Mouse (Mus musculus): ENCODE data around the gene Loxl1.
A peak's percentile ranks its signal among the peaks of the same experiment; 100 is the strongest.

Gene Loxl1

GRCm38 (mm10) chr9:58312944-58313359 is at the start of gene Loxl1:
Gene Loxl1 (minus strand): TSS chr9:58313186.
- peak in 1 of 2 experiments; percentile 46 for DNase-seq (ENCODE audit: low spot score in 2 of 2)

- DNase-seq (ENCODE audit: low spot score in 2 of 2): no peak
Observed at GRCm38 (mm10) chr9:58361956-58362355, 49.0 kb upstream of the Loxl1 start.

- DNase-seq (ENCODE audit: low spot score in 2 of 2): no peak
Observed at GRCm38 (mm10) chr9:58361373-58361772, 48.4 kb upstream of the Loxl1 start.

GRCm38 (mm10) chr9:58355262-58356050 is 42.5 kb upstream of the Loxl1 start:
- DNase-seq (ENCODE audit: low spot score in 2 of 2): no peak

GRCm38 (mm10) chr9:58354701-58355100 is 41.7 kb upstream of the Loxl1 start:
- no peak for DNase-seq (ENCODE audit: low spot score in 2 of 2)

- DNase-seq (ENCODE audit: low spot score in 2 of 2): no peak
Observed at GRCm38 (mm10) chr9:58353224-58353623, 40.2 kb upstream of the Loxl1 start.

GRCm38 (mm10) chr9:58347795-58348194 is 34.8 kb upstream of the Loxl1 start:
- no peak for DNase-seq (ENCODE audit: low spot score in 2 of 2)

GRCm38 (mm10) chr9:58346498-58346897 is 33.5 kb upstream of the Loxl1 start:
- DNase-seq (ENCODE audit: low spot score in 2 of 2): no peak

GRCm38 (mm10) chr9:58345963-58346362 is 33.0 kb upstream of the Loxl1 start:
- DNase-seq (ENCODE audit: low spot score in 2 of 2): no peak

GRCm38 (mm10) chr9:58341795-58342194 is 28.8 kb upstream of the Loxl1 start:
- no peak for DNase-seq (ENCODE audit: low spot score in 2 of 2)

- DNase-seq (ENCODE audit: low spot score in 2 of 2): no peak
Observed at GRCm38 (mm10) chr9:58336650-58337281, 23.8 kb upstream of the Loxl1 start.

GRCm38 (mm10) chr9:58331276-58331675 is 18.3 kb upstream of the Loxl1 start:
- DNase-seq (ENCODE audit: low spot score in 2 of 2): no peak

- DNase-seq (ENCODE audit: low spot score in 2 of 2): peak; percentile 54 to 68
Observed at GRCm38 (mm10) chr9:58330293-58330692, 17.3 kb upstream of the Loxl1 start.

- no peak for DNase-seq (ENCODE audit: low spot score in 2 of 2)
Observed at GRCm38 (mm10) chr9:58327382-58327781, 14.4 kb upstream of the Loxl1 start.

GRCm38 (mm10) chr9:58326477-58327180 is 13.6 kb upstream of the Loxl1 start:
- DNase-seq (ENCODE audit: low spot score in 2 of 2): no peak

- no peak for DNase-seq (ENCODE audit: low spot score in 2 of 2)
Observed at GRCm38 (mm10) chr9:58321681-58322080, 8.7 kb upstream of the Loxl1 start.

GRCm38 (mm10) chr9:58318317-58318716 is 5.3 kb upstream of the Loxl1 start:
- DNase-seq (ENCODE audit: low spot score in 2 of 2): no peak

- no peak for DNase-seq (ENCODE audit: low spot score in 2 of 2)
Observed at GRCm38 (mm10) chr9:58317381-58317780, 4.4 kb upstream of the Loxl1 start.

GRCm38 (mm10) chr9:58316784-58317183 is 3.8 kb upstream of the Loxl1 start:
- no peak for DNase-seq (ENCODE audit: low spot score in 2 of 2)

- DNase-seq (ENCODE audit: low spot score in 2 of 2): no peak
Observed at GRCm38 (mm10) chr9:58315850-58316249, 2.9 kb upstream of the Loxl1 start.

- DNase-seq (ENCODE audit: low spot score in 2 of 2): no peak
Observed at GRCm38 (mm10) chr9:58314682-58315360, 1.8 kb upstream of the Loxl1 start.

All from frontal cortex, postnatal 36 days (tissue).